Mouse (Mus musculus) embryonic facial prominence, embryonic 15.5 days (tissue): ENCODE data around the gene Stum. TPM values are rescaled to one million over a fixed set of nuclear protein-coding genes. Genes with fewer than 3 reads are reported as not detected.
A peak's percentile ranks its signal among the peaks of the same experiment; 100 is the strongest.
"Not testable (repeated sequence)": the region's sequence is repeated elsewhere in the genome, so short reads cannot be mapped to it uniquely, and the experiment has no call there.

ENCODE experiments used
- ATAC-seq: fragments of 200-750 bp; cut with Nextera tagmentation; 2 replicates; pipeline ENCODE4 v1.8.0; 2017; ENCODE audit warnings: low read depth, moderate TSS enrichment; ENCODE audit not compliant: insufficient number of reproducible peaks, low FRiP score, low TSS enrichment
- H3K27ac ChIP-seq: fragments of 300-500 bp; sonication (generic); replicated peaks from 2 replicates; pipeline ENCODE4 v1.5.1; 2015; ENCODE audit warnings: mild to moderate bottlenecking, inconsistent platforms
- H3K27me3 ChIP-seq: fragments of 300-500 bp; sonication (generic); 2 replicates; pipeline ENCODE4 v1.6.1; 2015; ENCODE audit warnings: inconsistent platforms
- H3K36me3 ChIP-seq: fragments of 300-500 bp; sonication (generic); 2 replicates; pipeline ENCODE4 v1.6.1; 2015; ENCODE audit warnings: mild to moderate bottlenecking, inconsistent platforms
- H3K4me1 ChIP-seq: fragments of 300-500 bp; sonication (generic); 2 replicates; pipeline ENCODE4 v1.6.1; 2015; ENCODE audit warnings: inconsistent platforms
- H3K4me2 ChIP-seq: fragments of 300-500 bp; sonication (generic); replicated peaks from 2 replicates; pipeline ENCODE4 v1.6.1; 2015; ENCODE audit warnings: mild to moderate bottlenecking, inconsistent platforms
- H3K4me3 ChIP-seq: fragments of 300-500 bp; sonication (generic); replicated peaks from 2 replicates; pipeline ENCODE4 v1.5.1; 2015; ENCODE audit warnings: mild to moderate bottlenecking, inconsistent platforms
- H3K9ac ChIP-seq: fragments of 300-500 bp; sonication (generic); 2 replicates; pipeline ENCODE4 v1.6.1; 2015; ENCODE audit warnings: inconsistent platforms
- H3K9me3 ChIP-seq: fragments of 300-500 bp; sonication (generic); replicated peaks from 2 replicates; pipeline ENCODE4 v1.6.1; 2016; ENCODE audit warnings: inconsistent platforms
- WGBS: fragments of 180-500 bp; shearing (Covaris S2); methylation state at CpG from one replicate; pipeline ENCODE4 v1.1.7; 2015; 5-methylcytosine and 5-hydroxymethylcytosine counted together
- polyA plus RNA-seq: library from polyadenylated mRNA; unstranded; fragments of >200 nt; fragmentation: Nextera tagmentation; extraction: Ambion mirVana; gene quantifications from 2 replicates; pipeline ENCODE4 v1.2.1, GENCODE M21; 2015

Gene Stum
- polyA plus RNA-seq, 1 experiment from 2014 or later = 3.8 TPM

GRCm38 (mm10) chr1:180392137-180392798 is 91.0 kb downstream of the Stum start:
- Histone ChIP-seq H3K4me2 (no peak overlapping the region), H3K36me3 (no peaks in the 10 kb centered on the region; the same call in 1 of the 2 replicates), H3K4me3 (no peak overlapping the region), H3K9me3 (no peaks in the 10 kb centered on the region), H3K9ac (no peak overlapping the region), H3K4me1 (peaks cover 37% of the 10 kb centered on the region), H3K27ac (no peak overlapping the region), H3K27me3 (no peaks in the 10 kb centered on the region)
- 81% methylated on average over 5 of the region's 5 CpGs for WGBS
- ATAC-seq = no peak

- 85% methylated on average over 4 of the region's 4 CpGs for WGBS
- no peak overlapping the region for H3K4me2 ChIP-seq
- no peaks in the 10 kb centered on the region for H3K27me3 ChIP-seq
- ATAC-seq = no peak
- no peak overlapping the region for H3K4me3 ChIP-seq
- no peaks in the 10 kb centered on the region; the same call in 1 of the 2 replicates for H3K36me3 ChIP-seq
- no peak overlapping the region for H3K27ac ChIP-seq
- peaks cover 44% of the 10 kb centered on the region for H3K4me1 ChIP-seq
- no peaks in the 10 kb centered on the region for H3K9me3 ChIP-seq
- H3K9ac ChIP-seq = no peak overlapping the region
These were observed 91.7 kb downstream of the Stum start for GRCm38 (mm10) chr1:180391575-180391945.

- no peak overlapping the region for H3K27ac ChIP-seq
- no peak overlapping the region for H3K4me2 ChIP-seq
- H3K4me3 ChIP-seq = no peak overlapping the region
- H3K9me3 ChIP-seq = no peaks in the 10 kb centered on the region
- H3K9ac ChIP-seq = no peak overlapping the region
- H3K27me3 ChIP-seq = no peaks in the 10 kb centered on the region
- no peak for ATAC-seq
- no peaks in the 10 kb centered on the region; the same call in 1 of the 2 replicates for H3K36me3 ChIP-seq
- peaks cover 49% of the 10 kb centered on the region for H3K4me1 ChIP-seq
- WGBS = 77% methylated on average over 10 of the region's 10 CpGs
These were observed 92.3 kb downstream of the Stum start for GRCm38 (mm10) chr1:180390746-180391574.

GRCm38 (mm10) chr1:180390321-180390731 is 93.0 kb downstream of the Stum start:
- no peak overlapping the region for H3K9ac ChIP-seq
- whole genome bisulfite sequencing = 59% methylated on average over 3 of the region's 3 CpGs
- no peak for ATAC-seq
- no peak overlapping the region for H3K27ac ChIP-seq
- no peaks in the 10 kb centered on the region for H3K9me3 ChIP-seq
- H3K36me3 ChIP-seq = no peaks in the 10 kb centered on the region; the same call in 1 of the 2 replicates
- no peak overlapping the region for H3K4me3 ChIP-seq
- no peaks in the 10 kb centered on the region for H3K27me3 ChIP-seq
- H3K4me2 ChIP-seq = no peak overlapping the region
- peaks cover 52% of the 10 kb centered on the region for H3K4me1 ChIP-seq

GRCm38 (mm10) chr1:180389213-180389760 is 94.0 kb downstream of the Stum start:
- Histone ChIP-seq H3K4me1 (peaks cover 57% of the 10 kb centered on the region), H3K27ac (peak overlapping the region; percentile 95)
- H3K27me3 ChIP-seq, ATAC-seq, H3K9ac ChIP-seq, H3K4me3 ChIP-seq, H3K36me3 ChIP-seq, H3K4me2 ChIP-seq, H3K9me3 ChIP-seq: not testable (repeated sequence)
- 78% methylated on average over 11 of the region's 11 CpGs for WGBS

- Histone ChIP-seq H3K27ac (peak overlapping the region; percentile 95), H3K4me3 (no peak overlapping the region), H3K4me1 (peaks cover 54% of the 10 kb centered on the region), H3K9ac (no peak overlapping the region), H3K36me3 (no peaks in the 10 kb centered on the region), H3K9me3 (no peaks in the 10 kb centered on the region), H3K4me2 (no peak overlapping the region), H3K27me3 (no peaks in the 10 kb centered on the region)
- ATAC-seq = no peak
- WGBS = 21% methylated on average over 1 of the region's 1 CpGs
These were observed 94.8 kb downstream of the Stum start for GRCm38 (mm10) chr1:180388481-180388880.

- peak overlapping the region; percentile 95 for H3K27ac ChIP-seq
- 5% methylated on average over 11 of the region's 11 CpGs for WGBS
- no peaks in the 10 kb centered on the region for H3K9me3 ChIP-seq
- ATAC-seq = no peak
- H3K4me1 ChIP-seq = peaks cover 51% of the 10 kb centered on the region
- no peaks in the 10 kb centered on the region for H3K36me3 ChIP-seq
- no peaks in the 10 kb centered on the region for H3K27me3 ChIP-seq
- H3K9ac ChIP-seq = no peak overlapping the region
- peak overlapping the region; percentile 64 for H3K4me2 ChIP-seq
- H3K4me3 ChIP-seq = peak overlapping the region; percentile 41
These were observed 95.4 kb downstream of the Stum start for GRCm38 (mm10) chr1:180387750-180388480.

- H3K9ac ChIP-seq = peak overlapping the region; percentile 37
- no peaks in the 10 kb centered on the region for H3K9me3 ChIP-seq
- no peaks in the 10 kb centered on the region for H3K36me3 ChIP-seq
- ATAC-seq = peak; percentile 97
- peaks cover 56% of the 10 kb centered on the region for H3K4me1 ChIP-seq
- peak overlapping the region; percentile 64 for H3K4me2 ChIP-seq
- WGBS = 2% methylated on average over 27 of the region's 27 CpGs
- no peaks in the 10 kb centered on the region for H3K27me3 ChIP-seq
- H3K4me3 ChIP-seq = peak overlapping the region; percentile 41
- peak overlapping the region; percentile 95 for H3K27ac ChIP-seq
These were observed 96.2 kb downstream of the Stum start for GRCm38 (mm10) chr1:180386951-180387749.

GRCm38 (mm10) chr1:180385308-180385707 is 98.0 kb downstream of the Stum start:
- no peaks in the 10 kb centered on the region for H3K9me3 ChIP-seq
- H3K4me1 ChIP-seq = peaks cover 58% of the 10 kb centered on the region
- H3K4me2 ChIP-seq = no peak overlapping the region
- H3K4me3 ChIP-seq = no peak overlapping the region
- no peaks in the 10 kb centered on the region for H3K36me3 ChIP-seq
- whole genome bisulfite sequencing = 79% methylated on average over 6 of the region's 6 CpGs
- no peaks in the 10 kb centered on the region for H3K27me3 ChIP-seq
- no peak overlapping the region for H3K9ac ChIP-seq
- ATAC-seq = no peak
- H3K27ac ChIP-seq = no peak overlapping the region

GRCm38 (mm10) chr1:180384486-180384885 is 98.8 kb downstream of the Stum start:
- Histone ChIP-seq H3K27ac (no peak overlapping the region), H3K36me3 (no peaks in the 10 kb centered on the region), H3K4me3 (no peak overlapping the region), H3K27me3 (no peaks in the 10 kb centered on the region), H3K9ac (no peak overlapping the region), H3K4me1 (peaks cover 56% of the 10 kb centered on the region), H3K4me2 (no peak overlapping the region), H3K9me3 (no peaks in the 10 kb centered on the region)
- 71% methylated on average over 10 of the region's 10 CpGs for WGBS
- no peak for ATAC-seq
